Mouse (Mus musculus): Measurements from ENCODE around the gene Skint3. TPM values are rescaled to one million over a fixed set of nuclear protein-coding genes. Genes with fewer than 3 reads are reported as not detected.
"Not testable (repeated sequence)": the region's sequence is repeated elsewhere in the genome, so short reads cannot be mapped to it uniquely, and the experiment has no call there.

Skint3 gene
- polyA plus RNA-seq (2015; fragmentation: Nextera tagmentation; extraction: Ambion mirVana): 0.18 TPM in 1 of 2 replicates, not detected in the other

GRCm38 (mm10) chr4:112231945-112232344, at the start of gene Skint3:
TSS of gene Skint3 (plus strand) at chr4:112232245.
- Histone ChIP-seq H3K36me3 (no peaks in the 10 kb centered on the region), H3K4me1 (no peaks in the 10 kb centered on the region), H3K9ac (replicated peaks) (no peak within 1 kb of the TSS), H3K4me2 (no peak within 1 kb of the TSS), H3K4me3 (replicated peaks) (no peak within 1 kb of the TSS), H3K27me3 (replicated peaks) (no peaks in the 10 kb centered on the region), H3K27ac (replicated peaks) (no peak within 1 kb of the TSS), H3K9me3 (replicated peaks) (no peaks in the 10 kb centered on the region)
- WGBS: 81% methylated on average over 1 of the region's 1 CpGs
- no peak for ATAC-seq (ENCODE audit: low FRiP score)

- H3K4me3 ChIP-seq (replicated peaks): no peak overlapping the region
- H3K27ac ChIP-seq (replicated peaks): no peak overlapping the region
- no peak overlapping the region for H3K9ac ChIP-seq (replicated peaks)
- H3K9me3 ChIP-seq (replicated peaks): 0 out of 2 replicates have a peak, but pooled peaks cover 3% of the 10 kb centered on the region
- H3K27me3 ChIP-seq (replicated peaks): no peaks in the 10 kb centered on the region
- H3K4me1 ChIP-seq: no peaks in the 10 kb centered on the region
- WGBS: 77% methylated on average over 1 of the region's 1 CpGs
- no peaks in the 10 kb centered on the region for H3K36me3 ChIP-seq
- H3K4me2 ChIP-seq: no peak overlapping the region
- ATAC-seq (ENCODE audit: low FRiP score): no peak
These were observed 11.4 kb downstream of the Skint3 start for GRCm38 (mm10) chr4:112243416-112243815.

GRCm38 (mm10) chr4:112243951-112244350, 11.9 kb downstream of the Skint3 start:
- Histone ChIP-seq H3K9ac (replicated peaks) (no peak overlapping the region), H3K9me3 (replicated peaks) (0 out of 2 replicates have a peak, but pooled peaks cover 7% of the 10 kb centered on the region), H3K36me3 (no peaks in the 10 kb centered on the region), H3K4me2 (no peak overlapping the region), H3K27ac (replicated peaks) (no peak overlapping the region), H3K27me3 (replicated peaks) (no peaks in the 10 kb centered on the region), H3K4me3 (replicated peaks) (no peak overlapping the region), H3K4me1 (no peaks in the 10 kb centered on the region)
- 91% methylated on average over 3 of the region's 3 CpGs for WGBS
- ATAC-seq (ENCODE audit: low FRiP score): no peak

DNA sequence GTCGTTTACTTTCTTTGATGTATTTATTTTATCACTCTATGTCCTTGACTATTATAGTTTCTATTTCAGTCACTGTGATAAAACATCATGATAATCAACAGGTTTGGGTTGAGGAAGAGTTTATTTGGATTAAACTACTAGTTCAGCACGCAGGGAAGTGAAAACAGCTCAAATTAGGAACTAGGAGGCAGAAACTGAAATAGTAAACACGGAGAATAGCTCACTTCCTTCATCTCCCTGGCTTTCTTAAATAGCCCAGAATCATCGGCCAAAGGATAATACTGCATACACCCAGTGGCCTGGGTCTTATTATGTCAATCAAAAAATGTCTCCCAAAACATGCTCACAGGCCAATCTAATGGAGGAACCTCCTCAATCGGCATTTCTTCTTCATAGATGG, 24.0 kb downstream of the Skint3 start:
- no peaks in the 10 kb centered on the region for H3K27me3 ChIP-seq (replicated peaks)
- H3K9ac ChIP-seq (replicated peaks): no peak overlapping the region
- no peak overlapping the region for H3K27ac ChIP-seq (replicated peaks)
- peaks cover 3% of the 10 kb centered on the region; the same call in 1 of the 2 replicates for H3K9me3 ChIP-seq (replicated peaks)
- H3K4me2 ChIP-seq: no peak overlapping the region
- no peak overlapping the region for H3K4me3 ChIP-seq (replicated peaks)
- H3K36me3 ChIP-seq: no peaks in the 10 kb centered on the region
- no peak for ATAC-seq (ENCODE audit: low FRiP score)
- WGBS: 80% methylated on average over 5 of the region's 5 CpGs
- H3K4me1 ChIP-seq: no peaks in the 10 kb centered on the region

GRCm38 (mm10) chr4:112287178-112287974, 55.3 kb downstream of the Skint3 start:
- no peak for ATAC-seq (ENCODE audit: low FRiP score)
- WGBS: 88% methylated on average over 12 of the region's 12 CpGs
- no peak overlapping the region for H3K4me2 ChIP-seq

DNA sequence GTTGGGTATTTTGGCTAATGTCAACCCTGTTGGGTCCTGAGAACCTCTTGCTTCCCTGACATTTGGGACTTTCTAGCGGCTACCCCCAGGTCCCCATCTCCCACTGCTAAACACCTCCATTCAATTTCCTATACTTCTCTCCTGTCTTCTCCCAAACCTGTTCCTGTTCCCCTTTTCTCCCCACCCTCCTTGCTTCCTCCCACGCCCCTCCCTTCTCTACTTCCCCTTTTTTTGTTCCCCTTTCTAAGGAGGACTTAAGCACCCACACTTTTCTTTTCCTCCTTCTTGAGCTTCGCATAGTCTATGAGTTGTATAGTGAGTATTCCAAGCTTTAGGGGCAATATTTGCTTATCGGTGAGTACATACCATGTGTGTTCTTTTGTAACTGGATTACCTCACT, 56.4 kb downstream of the Skint3 start:
- no peak for ATAC-seq (ENCODE audit: low FRiP score)
- no peaks in the 10 kb centered on the region for H3K27me3 ChIP-seq (replicated peaks)
- H3K4me3 ChIP-seq (replicated peaks): no peak overlapping the region
- no peak overlapping the region for H3K27ac ChIP-seq (replicated peaks)
- H3K36me3 ChIP-seq: no peaks in the 10 kb centered on the region
- H3K9ac ChIP-seq (replicated peaks): no peak overlapping the region
- 0 out of 2 replicates have a peak, but pooled peaks cover 5% of the 10 kb centered on the region for H3K9me3 ChIP-seq (replicated peaks)
- no peaks in the 10 kb centered on the region for H3K4me1 ChIP-seq
- no peak overlapping the region for H3K4me2 ChIP-seq
- 88% methylated on average over 4 of the region's 4 CpGs for WGBS

More at GRCm38 (mm10) chr4:112287178-112287974, 55.3 kb downstream of the Skint3 start:
- Histone ChIP-seq H3K4me1 (no peaks in the 10 kb centered on the region), H3K4me3 (replicated peaks) (no peak overlapping the region), H3K9me3 (replicated peaks) (0 out of 2 replicates have a peak, but pooled peaks cover 5% of the 10 kb centered on the region), H3K27ac (replicated peaks) (no peak overlapping the region), H3K27me3 (replicated peaks) (no peaks in the 10 kb centered on the region), H3K9ac (replicated peaks) (no peak overlapping the region), H3K36me3 (no peaks in the 10 kb centered on the region)

DNA sequence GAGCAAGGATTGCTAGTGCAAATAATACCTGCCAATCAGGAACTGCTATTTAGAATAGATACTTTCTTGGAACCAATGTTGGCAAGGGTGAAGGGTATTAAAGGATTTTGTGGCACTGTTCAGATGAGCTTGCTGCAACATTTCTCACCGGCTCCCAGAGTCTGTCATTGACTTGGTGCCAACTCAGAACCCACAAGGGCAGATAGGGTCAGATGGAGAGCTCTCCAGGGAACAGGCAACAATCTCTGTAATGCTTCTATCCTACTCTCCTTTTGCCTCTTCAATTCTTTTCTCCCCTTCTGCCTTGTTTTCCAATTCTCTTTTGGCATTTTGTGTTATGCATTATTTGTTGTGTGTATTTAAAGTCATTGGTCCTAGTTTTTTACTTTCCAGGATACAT, 70.3 kb downstream of the Skint3 start:
- Histone ChIP-seq H3K36me3 (no peaks in the 10 kb centered on the region), H3K27me3 (replicated peaks) (no peaks in the 10 kb centered on the region), H3K27ac (replicated peaks) (no peak overlapping the region), H3K4me2 (no peak overlapping the region), H3K9ac (replicated peaks) (no peak overlapping the region), H3K4me3 (replicated peaks) (no peak overlapping the region), H3K4me1 (no peaks in the 10 kb centered on the region), H3K9me3 (replicated peaks) (no peaks in the 10 kb centered on the region)
- no peak for ATAC-seq (ENCODE audit: low FRiP score)
- 78% methylated on average over 1 of the region's 1 CpGs for WGBS

DNA sequence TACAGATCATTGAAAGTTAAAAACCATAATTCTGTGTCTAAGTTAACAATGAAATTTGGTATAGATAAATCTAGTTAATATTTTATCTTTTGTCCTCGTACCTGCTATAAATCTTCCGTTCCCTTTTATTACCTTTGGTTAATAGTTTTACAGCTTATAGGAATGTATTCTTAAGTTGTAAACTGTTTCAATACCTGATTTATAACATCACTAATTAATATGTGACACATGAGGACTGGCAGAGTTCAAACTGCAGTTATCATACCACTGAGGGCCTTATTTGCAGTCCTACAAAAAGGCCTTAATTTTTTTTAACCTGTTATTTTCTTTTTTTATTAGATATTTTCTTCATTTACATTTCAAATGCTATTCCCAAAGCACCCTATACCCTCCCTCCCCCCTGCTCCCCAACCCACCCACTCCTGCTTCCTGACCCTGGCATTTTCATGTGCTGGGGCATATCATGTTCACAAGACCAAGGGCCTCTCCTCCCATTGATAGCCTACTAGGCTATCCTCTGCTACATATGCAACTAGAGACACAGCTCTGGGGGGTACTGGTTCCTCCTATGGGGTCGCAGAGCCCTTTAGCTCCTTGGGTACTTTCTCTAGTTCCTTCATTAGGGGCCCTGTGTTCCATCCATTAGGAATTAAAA, 70.9 kb downstream of the Skint3 start:
- ATAC-seq (ENCODE audit: low FRiP score): no peak
- Histone ChIP-seq H3K4me2 (no peak overlapping the region), H3K4me3 (replicated peaks) (no peak overlapping the region), H3K4me1 (no peaks in the 10 kb centered on the region), H3K27ac (replicated peaks) (no peak overlapping the region), H3K9ac (replicated peaks) (no peak overlapping the region), H3K27me3 (replicated peaks) (no peaks in the 10 kb centered on the region), H3K36me3 (no peaks in the 10 kb centered on the region), H3K9me3 (replicated peaks) (no peaks in the 10 kb centered on the region)
- WGBS: 79% methylated on average over 3 of the region's 3 CpGs

DNA sequence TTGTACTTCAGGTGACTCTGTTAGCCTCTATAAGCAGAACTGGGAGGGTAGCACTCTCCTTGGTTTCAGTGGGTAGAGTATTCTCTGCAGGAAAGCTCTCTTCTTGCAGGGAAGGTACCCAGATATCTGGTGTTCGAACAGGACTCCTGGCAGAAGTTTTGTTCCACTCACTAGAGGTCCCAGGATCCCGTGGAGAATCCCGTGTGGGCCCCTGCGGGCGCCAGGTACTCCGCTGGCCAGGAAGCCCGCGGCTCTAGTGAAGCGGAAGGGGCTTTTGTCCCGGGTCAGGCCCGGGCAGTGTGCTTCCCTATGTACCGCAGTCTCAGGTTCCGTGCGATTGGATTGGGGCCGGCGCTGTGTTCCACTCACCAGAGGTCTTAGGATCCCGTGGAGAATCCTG, 117.1 kb downstream of the Skint3 start:
- 93% methylated on average over 17 of the region's 17 CpGs for WGBS
- not testable (repeated sequence) for H3K27me3 ChIP-seq (replicated peaks); H3K9ac ChIP-seq (replicated peaks); H3K9me3 ChIP-seq (replicated peaks); H3K4me3 ChIP-seq (replicated peaks); H3K4me2 ChIP-seq; ATAC-seq (ENCODE audit: low FRiP score); H3K36me3 ChIP-seq; H3K27ac ChIP-seq (replicated peaks); H3K4me1 ChIP-seq

Other genes with a start within 250 kb of the Skint3 start
- gene Skint1, start 226.0 kb upstream of the Skint3 start, polyA plus RNA-seq (2015; fragmentation: Nextera tagmentation; extraction: Ambion mirVana): 1.6 TPM in 1 of 2 replicates, not detected in the other
- 0.47 TPM in 1 of 2 replicates, not detected in the other for gene Skint4, start 160.2 kb upstream of the Skint3 start, polyA plus RNA-seq (2015; fragmentation: Nextera tagmentation; extraction: Ambion mirVana)
- gene Skint9, start 201.7 kb downstream of the Skint3 start, polyA plus RNA-seq (2015; fragmentation: Nextera tagmentation; extraction: Ambion mirVana): not detected in 2 replicates

All from neural tube, embryonic 15.5 days (tissue).